Mouse (Mus musculus) C2C12 (cell line): Measurements from ENCODE around the gene Qprt. TPM values are rescaled to one million over a fixed set of nuclear protein-coding genes. Genes with fewer than 3 reads are reported as not detected.

Experiments
- H3K27me3 ChIP-seq: one replicate; pipeline ENCODE4 v1.6.1; 2011; ENCODE audit not compliant: control insufficient read depth, insufficient read depth, insufficient read length
- H3K36me3 ChIP-seq: one replicate; pipeline ENCODE4 v1.6.1; 2011; ENCODE audit not compliant: control insufficient read depth, insufficient read depth
- H3K4me3 ChIP-seq: one replicate; pipeline ENCODE4 v1.5.1; 2011; ENCODE audit warnings: mild to moderate bottlenecking, control low read depth; ENCODE audit not compliant: poor library complexity, insufficient read depth, severe bottlenecking
- H3K79me2 ChIP-seq: one replicate; pipeline ENCODE4 v1.6.1; 2011; ENCODE audit not compliant: control insufficient read depth, insufficient read depth
- H3K79me3 ChIP-seq: one replicate; pipeline ENCODE4 v1.6.1; 2011; ENCODE audit warnings: low read depth, control low read depth
- H3ac ChIP-seq: one replicate; pipeline ENCODE3; 2011; ENCODE audit warnings: low read depth; ENCODE audit not compliant: control insufficient read depth, insufficient read length
- CEBPB ChIP-seq: IDR thresholded peaks from one replicate; pipeline ENCODE4 v1.6.1; 2011; ENCODE audit warnings: low read depth, mild to moderate bottlenecking, control low read depth, moderate library complexity
- CTCF ChIP-seq: IDR thresholded peaks from one replicate; pipeline ENCODE4 v1.5.1; 2011; ENCODE audit not compliant: control insufficient read depth, insufficient read depth, insufficient read length
- FOSL1 ChIP-seq: IDR thresholded peaks from one replicate; pipeline ENCODE4 v1.8.0; 2011; ENCODE audit warnings: mild to moderate bottlenecking, low read length; ENCODE audit not compliant: poor library complexity, insufficient read depth, severe bottlenecking
- MAX ChIP-seq: IDR thresholded peaks from one replicate; pipeline ENCODE4 v1.6.1; 2011; ENCODE audit warnings: mild to moderate bottlenecking, control low read depth
- MYOD1 ChIP-seq: IDR thresholded peaks from one replicate; pipeline ENCODE4 v1.6.1; 2011; ENCODE audit warnings: low read depth; ENCODE audit not compliant: control insufficient read depth, insufficient read length
- MYOG ChIP-seq: IDR thresholded peaks from one replicate; pipeline ENCODE4 v1.6.1; 2011; ENCODE audit not compliant: control insufficient read depth, insufficient read length; ENCODE audit errors: extremely low read depth
- USF1 ChIP-seq: IDR thresholded peaks from one replicate; pipeline ENCODE4 v1.6.1; 2011; ENCODE audit warnings: low read depth, mild to moderate bottlenecking, control low read depth, moderate library complexity
- polyA plus RNA-seq: library from polyadenylated mRNA; unstranded; fragments of >200 nt; fragmentation: generic; extraction: Trizol; gene quantifications from one replicate; pipeline ENCODE4 v1.2.1, GENCODE M21; 2012; ENCODE audit warnings: missing spikeins

Qprt gene
- polyA plus RNA-seq, 1 experiment: not detected

DNA sequence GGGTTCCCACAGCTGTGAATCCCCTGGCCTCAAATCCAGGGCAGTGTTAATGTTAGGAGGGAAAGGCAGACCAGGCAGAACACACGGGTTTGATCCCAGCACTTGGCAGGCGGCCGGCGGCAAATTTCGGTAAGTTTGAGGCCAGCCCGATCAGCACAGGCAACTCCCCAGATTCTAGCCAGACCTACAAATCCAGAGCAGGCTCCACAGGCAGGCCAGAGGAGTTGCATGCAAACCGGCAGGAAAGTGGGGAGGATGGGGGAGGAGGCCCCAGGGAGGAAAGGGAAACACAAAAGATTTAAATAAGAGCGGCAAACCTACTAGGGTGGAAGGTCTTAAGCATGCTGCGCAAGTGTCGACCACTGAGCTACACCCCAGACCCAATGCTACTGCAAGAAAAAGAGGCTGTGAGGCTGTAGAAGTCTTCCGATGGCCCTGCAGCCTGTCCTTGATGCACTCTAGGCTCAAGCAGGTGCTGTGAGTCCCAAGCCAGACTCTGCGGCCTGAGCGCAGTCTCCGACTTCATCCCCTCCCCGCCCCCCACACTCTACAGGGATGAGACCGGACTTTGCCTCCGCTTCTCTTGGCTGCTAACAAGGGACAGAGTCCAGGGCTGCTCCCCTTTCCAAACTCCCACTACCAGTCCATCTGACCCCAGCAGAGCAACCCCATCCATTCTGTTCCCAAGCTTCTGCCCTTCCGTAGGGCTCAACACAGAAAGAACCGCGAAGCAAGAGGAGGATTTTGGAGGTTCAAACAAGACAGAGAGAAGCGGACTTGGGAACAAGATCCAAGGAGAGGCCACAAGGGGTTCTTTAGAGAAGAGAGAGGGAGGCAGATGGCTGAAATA lies 740 bp downstream of the Qprt start:
- Histone ChIP-seq H3K4me3 (no peak overlapping the region), H3K79me2 (no peaks in the 10 kb centered on the region), H3K27me3 (peaks cover 3% of the 10 kb centered on the region), H3K79me3 (no peaks in the 10 kb centered on the region), H3K36me3 (no peaks in the 10 kb centered on the region), H3ac (no peak overlapping the region)
- TF ChIP-seq MYOD1 (no peak), CEBPB (no peak), FOSL1 (no peak), MYOG (no peak)

DNA sequence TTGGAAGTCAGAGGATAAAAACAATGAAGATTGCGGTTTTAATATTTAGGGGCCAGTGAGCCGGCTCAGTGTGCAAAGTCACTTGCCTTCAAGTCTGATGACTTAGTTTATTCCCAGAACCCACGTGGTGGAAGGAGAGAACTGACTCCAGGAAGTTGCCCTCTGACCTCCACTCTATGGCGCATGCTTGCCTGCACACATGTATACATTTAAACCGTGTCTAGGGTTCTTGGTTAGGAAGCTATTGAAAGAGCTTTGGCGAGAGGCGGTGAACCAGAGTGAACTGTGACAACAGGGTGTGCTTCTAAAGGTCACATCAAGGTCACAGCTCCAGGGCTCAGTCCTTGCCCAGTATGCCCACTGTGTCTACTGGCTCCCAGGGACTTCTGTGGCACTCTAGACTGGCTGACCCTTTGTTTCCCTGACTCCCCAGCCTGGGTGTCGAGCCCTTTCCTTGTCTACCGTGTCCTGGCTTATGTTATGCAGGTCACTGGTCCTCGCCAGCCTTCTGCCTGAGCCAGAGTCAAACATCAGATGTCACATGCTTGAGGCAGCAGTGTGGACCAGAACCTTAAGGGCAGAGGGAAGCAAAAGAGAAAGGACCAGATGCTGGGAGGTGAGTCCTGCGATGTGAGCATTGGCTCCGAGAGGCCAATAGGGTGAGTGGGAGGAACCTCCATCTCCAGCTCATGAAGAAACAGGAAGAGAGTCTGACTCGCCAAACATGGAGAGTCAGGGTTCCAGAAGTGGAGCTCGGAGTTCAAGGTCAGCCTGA lies 3.2 kb downstream of the Qprt start:
- Histone ChIP-seq H3K79me3 (no peaks in the 10 kb centered on the region), H3K79me2 (no peaks in the 10 kb centered on the region), H3K27me3 (peaks cover 3% of the 10 kb centered on the region), H3K4me3 (no peak overlapping the region), H3K36me3 (no peaks in the 10 kb centered on the region), H3ac (no peak overlapping the region)
- TF ChIP-seq FOSL1 (no peak), CEBPB (no peak), CTCF (no peak), MAX (no peak), USF1 (no peak), MYOG (no peak), MYOD1 (no peak)

DNA sequence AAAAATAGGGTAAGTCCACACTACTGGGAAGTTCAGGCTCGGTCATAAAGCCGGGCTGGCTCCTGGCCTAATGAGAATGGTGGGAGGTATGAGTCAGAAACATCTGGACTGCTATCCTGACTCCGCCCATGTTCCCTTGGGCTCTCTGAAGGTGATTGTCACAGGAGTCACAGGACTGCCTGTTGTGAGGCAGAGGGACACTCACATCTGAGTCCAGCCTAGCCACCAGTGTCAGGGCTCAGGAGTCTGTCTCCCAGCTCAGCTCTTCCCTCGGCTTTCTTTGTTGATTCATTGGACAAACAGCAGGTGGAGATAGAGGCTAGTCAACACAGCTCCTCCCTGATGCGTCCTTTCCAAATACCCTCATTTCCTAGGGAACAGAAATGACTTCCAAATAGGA lies 4.1 kb downstream of the Qprt start:
- H3K4me3 ChIP-seq: no peak overlapping the region
- H3K79me2 ChIP-seq: no peaks in the 10 kb centered on the region
- no peak overlapping the region for H3ac ChIP-seq
- no peaks in the 10 kb centered on the region for H3K36me3 ChIP-seq
- H3K79me3 ChIP-seq: no peaks in the 10 kb centered on the region
- peaks cover 3% of the 10 kb centered on the region for H3K27me3 ChIP-seq
- TF ChIP-seq MAX (no peak), MYOG (no peak)

DNA sequence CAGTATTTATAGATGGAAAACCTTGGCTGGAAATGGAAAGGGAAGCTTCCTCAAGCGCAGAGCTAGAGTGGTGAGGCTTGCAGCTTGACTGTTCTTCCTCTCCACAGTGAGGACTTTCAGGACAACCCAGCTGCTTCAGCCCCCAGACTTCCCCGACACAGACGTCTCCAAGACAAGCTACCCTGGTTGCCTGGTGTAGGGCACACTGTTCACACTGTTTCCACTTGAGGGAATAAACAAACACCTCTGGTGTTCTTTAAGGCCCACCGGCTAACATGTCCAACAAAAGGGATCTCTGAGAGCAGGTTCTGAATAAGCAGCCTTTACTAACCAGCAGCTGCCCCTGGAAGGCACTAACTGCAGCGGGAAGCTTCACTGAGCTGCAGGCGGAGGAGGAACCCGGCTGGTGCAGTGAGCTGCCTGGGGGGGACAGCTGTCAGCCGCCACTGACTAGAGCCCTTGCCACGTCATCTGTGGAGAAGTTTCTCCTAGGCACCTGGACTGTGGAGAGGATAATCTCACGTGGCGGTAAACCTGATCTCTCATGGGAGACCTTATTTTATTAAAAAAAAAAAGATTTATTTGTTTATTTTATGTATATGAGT lies 5.6 kb downstream of the Qprt start:
- Histone ChIP-seq H3K79me3 (no peaks in the 10 kb centered on the region), H3ac (no peak overlapping the region), H3K27me3 (peaks cover 3% of the 10 kb centered on the region), H3K79me2 (no peaks in the 10 kb centered on the region), H3K36me3 (no peaks in the 10 kb centered on the region), H3K4me3 (no peak overlapping the region)
- TF ChIP-seq USF1 (no peak), CEBPB (no peak), MYOG (no peak), CTCF (no peak), FOSL1 (no peak), MAX (no peak), MYOD1 (no peak)

DNA sequence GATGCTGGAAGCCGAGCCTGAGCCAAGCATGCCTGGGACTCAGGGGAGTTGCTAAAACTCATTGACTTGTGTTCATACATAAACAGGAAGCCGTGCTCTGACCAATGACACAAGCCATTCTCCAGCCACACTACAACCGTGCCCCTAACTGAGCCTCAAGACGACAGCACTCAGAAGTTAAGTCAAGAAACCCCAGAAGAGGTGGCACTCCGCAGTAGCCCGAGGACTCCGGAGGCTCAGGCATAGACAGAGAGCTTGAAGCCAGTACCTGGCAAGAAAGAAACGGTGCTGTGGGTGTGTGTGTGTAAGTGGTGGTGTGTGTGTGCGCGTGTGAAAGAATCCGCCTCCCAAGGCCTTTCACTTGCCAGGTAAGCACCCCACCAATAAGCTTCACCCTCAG lies 7.1 kb downstream of the Qprt start:
- Histone ChIP-seq H3K79me2 (no peaks in the 10 kb centered on the region), H3K27me3 (no peaks in the 10 kb centered on the region), H3ac (no peak overlapping the region), H3K79me3 (no peaks in the 10 kb centered on the region), H3K4me3 (no peak overlapping the region), H3K36me3 (no peaks in the 10 kb centered on the region)
- TF ChIP-seq MYOD1 (no peak), MYOG (no peak), USF1 (no peak)

DNA sequence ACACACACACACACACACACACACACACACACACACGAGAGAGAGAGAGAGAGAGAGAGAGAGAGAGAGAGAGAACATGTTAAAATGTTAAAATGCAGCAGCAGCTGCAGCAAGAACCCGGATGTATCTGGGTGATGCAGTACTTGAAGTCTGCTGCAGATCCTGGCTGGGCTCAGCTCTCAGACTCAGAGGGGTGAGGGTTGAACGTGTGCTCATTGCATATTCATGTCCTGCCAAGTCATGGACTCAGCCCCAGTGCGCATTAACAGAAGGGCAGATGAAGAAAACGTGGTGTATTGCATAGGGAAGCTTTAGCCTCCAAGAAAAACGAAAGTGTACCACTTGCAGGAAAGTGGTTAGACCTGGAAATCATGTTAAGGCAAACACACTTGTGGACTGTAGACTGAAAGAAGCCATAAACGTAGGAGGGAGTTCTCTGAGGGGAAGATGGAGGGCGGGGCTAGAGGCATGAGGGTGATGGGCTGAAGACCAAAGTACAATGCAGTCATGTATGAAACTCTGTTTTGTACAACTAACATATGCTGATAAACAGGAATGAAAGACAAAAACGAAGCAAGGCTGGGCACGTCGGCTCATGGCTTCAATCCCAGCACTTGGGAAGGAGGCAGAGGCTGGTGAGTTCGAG lies 8.3 kb downstream of the Qprt start:
- Histone ChIP-seq H3K79me3 (no peaks in the 10 kb centered on the region), H3ac (no peak overlapping the region), H3K36me3 (no peaks in the 10 kb centered on the region), H3K79me2 (no peaks in the 10 kb centered on the region), H3K27me3 (peaks cover 3% of the 10 kb centered on the region), H3K4me3 (no peak overlapping the region)
- TF ChIP-seq USF1: no peak
- no peak for TF ChIP-seq CEBPB
